Mouse (Mus musculus) erythroblast, embryonic 14.5 days (primary cell): ENCODE measurements at regions not wholly inside any gene's neighbourhood (a gene's known extent, or its start where the extent isn't known, plus 50 kb on each side); places are given as distances from the start of the nearest gene placed in this dataset.

Experiments used
- GATA1 ChIP-seq: IDR thresholded peaks from 2 replicates; pipeline ENCODE4 v1.6.1; 2012; ENCODE audit warnings: low read length, inconsistent platforms, mixed read lengths
- TAL1 ChIP-seq: IDR thresholded peaks from 3 replicates; pipeline ENCODE4 v1.6.1; 2012; ENCODE audit warnings: low read length, inconsistent platforms, mixed read lengths

DNA sequence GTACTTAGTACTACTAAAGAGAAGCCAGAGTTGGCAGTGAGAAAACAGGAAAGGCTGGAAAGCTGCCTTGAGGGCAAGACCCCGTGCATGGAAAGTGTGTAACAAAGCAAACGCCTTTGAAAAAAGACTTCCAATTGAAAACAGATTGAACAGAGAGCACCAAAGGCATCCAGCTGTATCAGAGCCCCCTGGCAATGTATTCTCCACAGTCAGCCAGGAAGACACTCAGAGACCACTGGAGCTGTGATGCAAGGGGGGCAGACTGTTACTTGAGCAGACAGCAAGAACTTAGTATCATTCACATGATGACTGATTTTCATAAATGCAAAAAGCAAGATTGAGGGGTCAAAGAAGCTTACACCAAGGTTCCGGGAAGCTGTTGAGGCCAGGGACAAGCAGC is 146.2 kb upstream of the Hes1 start:
- TF ChIP-seq GATA1 (no peak), TAL1 (no peak)
